Mouse (Mus musculus): ENCODE results near the gene Pxmp4.

Pxmp4 gene

DNA sequence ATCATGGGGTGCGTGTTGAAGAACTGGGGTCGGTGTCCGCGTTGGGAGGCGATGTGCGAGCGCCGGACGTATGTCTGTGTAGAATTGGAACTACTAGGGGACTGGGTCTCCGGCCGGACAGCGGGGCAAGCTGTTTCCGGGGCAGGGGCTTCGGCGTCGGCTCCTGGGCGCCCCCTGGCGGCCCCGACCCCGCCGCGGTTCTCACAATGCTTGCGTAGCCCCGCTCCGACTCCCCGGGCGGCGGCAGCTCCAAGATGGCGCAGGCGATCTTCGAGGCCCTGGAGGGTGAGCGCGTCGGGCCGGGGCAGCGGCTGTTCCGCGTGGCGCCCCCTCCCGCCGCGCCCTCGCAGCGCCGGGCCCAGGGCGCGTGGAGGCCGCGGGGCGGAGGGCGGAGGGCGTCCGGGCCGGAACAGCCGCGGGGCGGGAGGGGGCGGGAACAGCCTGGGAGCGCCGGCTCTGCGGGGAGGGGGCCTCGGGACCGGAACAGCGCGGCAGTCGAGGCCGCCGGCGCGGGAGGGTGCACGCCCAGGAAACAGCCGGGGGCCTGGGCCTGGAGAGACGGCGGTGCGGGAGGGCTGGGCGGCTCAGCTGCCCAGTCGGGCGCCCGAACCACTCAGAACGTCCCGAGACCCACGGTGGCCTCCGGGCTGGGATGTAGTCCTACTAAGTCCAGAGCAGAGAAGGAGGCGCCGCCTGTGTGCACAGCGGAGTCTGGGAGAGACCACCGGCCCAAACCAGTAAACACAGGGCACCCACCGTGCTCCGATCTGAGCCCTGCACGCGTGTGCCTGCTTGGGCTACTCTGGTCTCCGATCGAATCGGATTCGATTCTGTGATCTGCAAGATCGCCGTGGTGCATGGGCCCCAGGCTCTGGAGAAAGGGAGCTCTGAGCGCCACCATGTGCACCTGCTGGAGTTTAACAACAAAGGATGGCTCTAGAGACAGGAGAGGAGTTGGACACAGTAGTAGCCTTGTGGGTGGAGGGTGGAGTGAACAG lies 9.9 kb upstream of the Pxmp4 start, which contains the start of the genes Zfp341 and 4930519P11Rik:
Gene Zfp341, plus strand, starts transcription at position 180 of the 998 bp plus-strand sequence.
Gene 4930519P11Rik, minus strand, starts transcription at position 320 of the 998 bp plus-strand sequence.
- in situ Hi-C loops (cut with MboI; ENCODE audit: low sequenced_read_pairs): no loop called here

DNA sequence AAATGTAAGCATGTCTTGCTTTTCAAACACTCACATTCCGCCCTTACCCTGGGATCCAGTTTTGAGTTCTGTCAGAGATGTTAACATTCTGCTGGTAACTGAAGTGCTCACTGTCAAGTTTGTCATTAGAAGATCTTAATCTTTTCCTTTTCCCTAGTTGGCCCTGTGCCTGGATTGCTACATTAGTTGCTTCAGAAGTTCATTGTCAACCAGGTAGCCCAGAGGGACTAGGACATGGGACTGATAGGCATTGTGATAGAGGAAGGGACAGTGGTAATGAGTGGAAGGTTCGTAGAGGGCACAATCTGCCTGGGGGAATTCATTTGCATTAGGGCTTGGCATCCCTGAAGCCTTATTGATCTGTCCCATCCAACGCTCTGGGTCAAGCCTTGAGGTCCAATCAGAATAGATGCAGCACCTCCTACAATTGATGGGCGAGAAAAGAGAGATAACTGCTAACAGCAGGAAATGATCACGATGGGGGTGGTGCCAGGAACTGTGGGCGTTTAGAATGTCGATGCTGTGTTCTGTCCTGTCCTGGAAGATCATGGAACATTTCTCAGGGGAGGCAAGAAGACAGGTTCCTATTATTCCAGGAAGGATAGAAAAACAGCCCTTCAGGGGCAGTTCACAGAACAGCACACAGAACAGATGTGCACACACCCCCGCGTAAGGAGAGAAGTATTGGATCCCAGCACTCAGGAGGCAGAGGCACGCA lies 5.7 kb upstream of the Pxmp4 start:
- in situ Hi-C loops (cut with MboI; ENCODE audit: low sequenced_read_pairs): no loop called here

DNA sequence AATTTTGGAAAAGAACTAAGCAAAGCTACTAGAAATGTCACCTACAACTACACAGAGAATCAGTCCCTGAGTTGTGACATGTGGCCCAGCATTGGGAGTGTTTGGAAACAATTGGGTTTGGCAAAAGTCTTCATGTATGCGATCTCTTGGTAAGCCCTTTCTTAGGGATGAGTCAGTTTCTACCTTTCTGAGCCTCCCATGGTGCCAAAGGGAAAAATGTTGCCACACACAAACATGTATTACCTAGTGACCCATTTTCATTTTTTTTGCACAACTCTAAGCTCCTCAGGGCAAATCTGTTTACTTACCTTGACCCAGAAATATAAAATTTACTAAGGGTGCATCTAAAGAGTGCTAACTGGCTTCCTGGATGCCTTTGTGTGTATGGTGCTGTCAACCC lies 3.5 kb upstream of the Pxmp4 start:
- in situ Hi-C loops (cut with MboI; ENCODE audit: low sequenced_read_pairs): no loop called here

DNA sequence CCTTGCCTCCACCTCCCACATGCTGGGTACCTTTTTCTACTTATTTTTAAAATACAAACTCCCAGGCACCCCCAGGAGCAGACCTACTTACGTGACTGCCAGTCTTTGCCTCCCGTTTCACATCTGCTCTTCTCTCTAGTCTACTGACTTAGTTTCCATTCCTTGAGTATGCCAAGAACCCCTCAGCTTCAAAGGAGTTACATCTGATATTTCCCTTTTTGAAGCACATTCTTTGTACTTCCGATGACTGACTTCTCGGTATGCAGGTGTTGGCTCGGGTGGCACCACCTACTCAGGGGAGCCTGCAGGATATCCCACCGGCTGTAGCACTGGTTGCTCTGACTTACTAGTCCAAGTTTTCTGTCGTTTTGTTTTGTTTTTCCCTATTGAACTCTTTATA lies 648 bp upstream of the Pxmp4 start:
- in situ Hi-C loops (cut with MboI; ENCODE audit: low sequenced_read_pairs): no loop called here

DNA sequence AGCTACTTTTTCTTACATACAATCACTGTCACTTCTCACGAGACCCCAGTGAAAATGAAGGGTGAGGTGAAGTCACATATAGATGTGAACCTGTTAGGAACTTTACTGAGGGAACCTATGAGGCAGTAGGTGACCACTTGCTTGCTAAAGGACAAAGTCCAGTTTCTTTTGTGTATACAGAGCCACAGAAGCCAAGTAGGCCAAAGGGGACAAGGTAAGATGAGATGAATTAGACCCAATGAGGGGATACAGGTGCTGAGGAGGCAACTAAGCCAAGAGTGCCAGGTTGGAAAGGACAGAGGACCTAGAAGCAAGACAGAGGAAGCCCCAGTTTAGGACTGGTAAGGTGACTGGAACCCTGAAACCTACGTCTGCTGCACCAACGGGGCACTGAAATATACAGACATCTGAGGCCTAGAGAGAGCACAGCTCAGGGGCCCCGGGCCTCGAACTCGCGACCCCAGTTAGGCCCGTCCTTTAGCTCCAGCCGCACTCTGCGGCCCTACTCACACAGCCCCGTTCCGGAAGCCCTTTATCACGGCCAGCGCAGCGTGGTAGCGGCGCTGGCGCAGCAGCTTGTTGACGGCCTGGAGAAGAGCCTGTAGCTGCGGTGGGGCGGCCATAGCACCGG lies 386 bp downstream of the Pxmp4 start:
- in situ Hi-C loops (cut with MboI; ENCODE audit: low sequenced_read_pairs): no loop called here

DNA sequence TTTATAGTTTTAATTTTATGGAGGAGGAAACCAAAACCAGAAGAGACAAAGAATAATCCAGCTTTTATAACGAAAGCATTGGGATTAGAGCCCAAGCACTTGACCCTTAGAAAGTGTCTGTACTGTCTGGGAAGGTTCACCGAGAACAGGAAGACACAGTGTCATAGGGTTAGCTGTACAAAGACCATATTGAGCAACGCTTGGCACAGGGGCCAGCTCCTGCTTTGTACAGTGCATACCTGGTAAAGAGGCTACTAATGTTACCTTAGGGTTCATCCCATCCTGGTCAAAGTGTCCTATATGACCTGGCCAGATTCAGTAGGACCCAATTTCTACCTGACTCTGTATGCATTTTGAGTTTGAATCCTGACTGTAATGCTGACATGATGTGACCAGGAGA lies 2.2 kb downstream of the Pxmp4 start:
- in situ Hi-C loops (cut with MboI; ENCODE audit: low sequenced_read_pairs): no loop called here

DNA sequence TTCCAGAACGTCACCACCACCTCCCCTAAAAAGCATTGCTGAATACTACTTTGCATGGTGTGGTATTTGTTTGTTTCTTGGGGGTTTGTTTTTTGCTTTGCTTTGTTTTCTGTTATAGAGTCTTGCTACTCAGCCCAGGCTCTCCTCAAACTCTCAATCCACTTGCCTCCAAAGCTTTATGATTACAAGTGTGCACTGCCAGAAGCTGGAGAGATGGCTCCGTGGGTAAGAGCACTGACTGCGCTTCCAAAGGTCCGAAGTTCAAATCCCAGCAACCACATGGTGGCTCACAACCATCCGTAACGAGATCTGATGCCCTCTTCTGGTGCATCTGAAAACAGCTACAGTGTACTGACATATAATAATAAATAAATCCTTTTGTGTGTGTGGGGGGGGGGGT lies 2.9 kb downstream of the Pxmp4 start:
- in situ Hi-C loops (cut with MboI; ENCODE audit: low sequenced_read_pairs): no loop called here

DNA sequence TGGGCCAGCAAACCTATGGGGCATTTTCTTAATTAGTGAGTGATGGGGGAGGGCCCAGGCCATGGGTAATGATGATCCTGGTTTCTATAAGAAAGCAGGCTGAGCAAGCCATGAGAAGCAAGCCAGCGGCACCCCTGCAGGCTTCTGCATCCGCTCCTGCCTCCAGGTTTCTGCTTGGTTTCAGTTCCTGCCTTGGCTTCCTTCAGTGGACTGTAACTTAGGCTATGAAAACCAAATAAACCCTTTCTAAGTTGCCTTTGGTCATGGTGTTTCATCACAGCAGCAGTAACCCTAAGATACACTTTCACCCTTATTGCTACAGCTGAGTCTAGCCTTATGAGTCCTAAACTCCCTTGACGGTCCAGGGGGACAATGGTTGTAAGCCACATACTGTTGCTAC lies 6.1 kb downstream of the Pxmp4 start:
- in situ Hi-C loops (cut with MboI; ENCODE audit: low sequenced_read_pairs): no loop called here

DNA sequence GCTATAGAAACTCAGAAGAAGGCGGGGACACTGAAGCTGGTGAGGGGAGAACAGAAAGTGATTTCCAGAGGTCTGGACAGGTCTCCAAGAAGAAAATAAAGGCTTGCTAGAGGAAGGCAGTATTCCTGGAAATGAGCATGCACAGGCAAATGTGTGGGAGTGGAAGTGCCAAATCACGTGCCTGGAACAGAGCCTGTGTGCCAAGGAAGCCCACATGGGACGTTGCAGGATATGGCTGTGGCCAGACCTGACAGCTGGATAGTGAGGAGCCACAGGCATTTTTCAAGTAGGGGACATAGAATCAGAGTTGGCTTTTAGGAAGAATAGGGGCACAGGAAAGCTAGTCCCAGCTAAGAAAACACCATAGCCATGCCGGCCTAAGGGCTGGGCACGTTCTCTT lies 7.7 kb downstream of the Pxmp4 start:
- in situ Hi-C loops (cut with MboI; ENCODE audit: low sequenced_read_pairs): no loop called here

DNA sequence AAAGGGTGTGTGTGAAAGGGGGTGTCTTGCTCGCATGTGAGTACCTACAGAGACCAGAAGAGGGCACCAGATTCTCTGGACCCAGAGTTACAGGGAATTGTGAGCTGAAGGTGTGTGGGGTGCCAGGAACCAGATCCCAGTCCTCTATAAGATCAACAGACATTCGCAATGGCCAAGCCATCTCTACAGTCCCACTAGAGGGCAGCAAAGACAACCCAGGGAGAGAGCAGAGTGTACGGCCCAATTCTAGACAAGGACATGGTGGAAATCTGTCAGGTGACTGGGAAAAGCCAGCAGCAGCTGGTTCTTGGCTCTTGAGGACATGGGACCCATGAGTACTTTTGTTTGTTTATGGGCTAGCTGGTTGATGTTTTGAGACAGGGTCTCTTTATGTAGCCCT lies 10.5 kb downstream of the Pxmp4 start:
- in situ Hi-C loops (cut with MboI; ENCODE audit: low sequenced_read_pairs): no loop called here

DNA sequence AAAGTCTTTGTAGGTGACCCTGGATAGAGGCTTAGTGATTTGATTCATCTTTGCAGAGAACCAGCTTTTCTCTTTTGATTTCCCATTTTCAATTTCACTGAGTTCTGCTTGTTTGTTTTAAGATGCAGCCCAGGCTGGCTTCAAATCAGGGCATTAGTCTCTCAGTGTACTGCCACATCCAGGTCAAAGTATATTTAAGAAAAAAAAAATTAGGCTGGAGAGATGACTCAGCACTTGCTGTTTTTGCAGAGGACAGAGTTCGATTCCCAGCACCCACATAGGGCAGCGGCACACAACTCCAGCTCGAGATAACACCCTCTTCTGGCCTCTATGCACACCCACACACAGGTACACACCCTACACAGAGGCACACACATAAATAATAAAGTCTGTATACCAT lies 12.3 kb downstream of the Pxmp4 start:
- in situ Hi-C loops (cut with MboI; ENCODE audit: low sequenced_read_pairs): no loop called here

DNA sequence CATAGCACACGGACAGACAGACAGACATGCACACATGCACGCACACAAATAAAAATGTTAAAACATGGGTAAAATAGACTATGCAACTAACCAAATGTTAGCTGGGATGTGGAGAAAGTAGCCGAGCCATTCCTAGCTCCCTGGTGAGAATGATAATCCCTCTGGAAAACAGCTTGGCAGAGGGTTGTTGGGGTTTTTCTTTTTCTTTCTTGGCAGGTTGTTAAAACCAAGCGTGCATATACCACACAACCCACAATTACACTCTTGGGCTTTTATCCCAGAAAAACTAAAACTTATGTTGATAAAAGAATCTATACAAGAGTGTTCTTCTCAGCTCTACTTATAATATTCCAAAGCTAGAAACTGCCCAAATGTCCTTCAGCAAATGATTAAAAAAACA lies 14.5 kb downstream of the Pxmp4 start:
- in situ Hi-C loops (cut with MboI; ENCODE audit: low sequenced_read_pairs): no loop called here

DNA sequence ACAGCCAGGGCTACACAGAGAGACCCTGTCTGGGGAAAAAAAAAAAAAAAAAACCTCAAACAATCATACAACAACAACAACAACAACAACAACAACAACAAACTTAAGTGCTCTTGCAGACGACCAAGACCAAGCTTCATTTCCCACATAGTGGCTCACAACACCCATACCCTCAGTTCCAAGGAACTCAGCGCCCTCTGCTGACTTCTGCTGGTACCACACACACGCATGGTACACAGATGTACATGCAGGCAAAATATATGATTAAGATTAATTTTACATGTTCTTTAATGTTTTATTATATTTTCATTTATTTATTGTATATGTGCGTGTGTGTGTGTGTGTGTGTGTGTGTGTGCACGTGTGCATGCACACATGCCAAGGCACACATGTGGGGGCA lies 17.1 kb downstream of the Pxmp4 start:
- in situ Hi-C loops (cut with MboI; ENCODE audit: low sequenced_read_pairs): no loop called here

DNA sequence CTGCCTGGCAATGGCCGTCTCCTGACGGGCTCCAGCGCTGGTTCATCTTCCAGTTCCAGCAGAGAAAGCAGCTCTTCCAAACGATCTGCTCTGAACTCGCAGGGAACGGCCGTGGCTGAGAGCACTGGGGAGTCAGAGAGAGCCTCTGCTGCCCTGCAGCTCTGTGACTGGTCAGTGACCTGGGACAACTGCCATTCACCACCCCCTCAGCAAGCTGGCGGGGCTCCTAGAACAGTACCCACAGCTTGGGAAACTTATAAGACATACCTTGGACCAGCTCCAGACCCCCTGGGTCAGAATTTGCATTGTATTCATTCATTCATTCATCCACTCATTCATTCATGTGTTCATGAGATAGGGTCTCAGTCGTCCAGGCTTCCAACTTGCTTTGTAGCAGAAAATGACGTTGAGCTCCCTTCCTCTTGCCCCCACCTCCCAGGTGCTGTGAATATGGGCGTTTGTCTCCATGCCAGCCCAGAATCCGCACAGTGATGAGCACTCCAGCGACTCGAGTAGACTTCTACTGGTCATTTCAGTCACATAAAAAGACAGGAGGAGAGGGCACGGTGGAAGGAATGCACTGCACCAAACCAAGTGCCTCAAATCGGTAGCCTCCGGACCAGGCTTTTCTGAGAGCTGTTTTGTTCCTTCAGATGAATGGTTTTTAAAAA lies 18.4 kb downstream of the Pxmp4 start:
- in situ Hi-C loops (cut with MboI; ENCODE audit: low sequenced_read_pairs): no loop called here

DNA sequence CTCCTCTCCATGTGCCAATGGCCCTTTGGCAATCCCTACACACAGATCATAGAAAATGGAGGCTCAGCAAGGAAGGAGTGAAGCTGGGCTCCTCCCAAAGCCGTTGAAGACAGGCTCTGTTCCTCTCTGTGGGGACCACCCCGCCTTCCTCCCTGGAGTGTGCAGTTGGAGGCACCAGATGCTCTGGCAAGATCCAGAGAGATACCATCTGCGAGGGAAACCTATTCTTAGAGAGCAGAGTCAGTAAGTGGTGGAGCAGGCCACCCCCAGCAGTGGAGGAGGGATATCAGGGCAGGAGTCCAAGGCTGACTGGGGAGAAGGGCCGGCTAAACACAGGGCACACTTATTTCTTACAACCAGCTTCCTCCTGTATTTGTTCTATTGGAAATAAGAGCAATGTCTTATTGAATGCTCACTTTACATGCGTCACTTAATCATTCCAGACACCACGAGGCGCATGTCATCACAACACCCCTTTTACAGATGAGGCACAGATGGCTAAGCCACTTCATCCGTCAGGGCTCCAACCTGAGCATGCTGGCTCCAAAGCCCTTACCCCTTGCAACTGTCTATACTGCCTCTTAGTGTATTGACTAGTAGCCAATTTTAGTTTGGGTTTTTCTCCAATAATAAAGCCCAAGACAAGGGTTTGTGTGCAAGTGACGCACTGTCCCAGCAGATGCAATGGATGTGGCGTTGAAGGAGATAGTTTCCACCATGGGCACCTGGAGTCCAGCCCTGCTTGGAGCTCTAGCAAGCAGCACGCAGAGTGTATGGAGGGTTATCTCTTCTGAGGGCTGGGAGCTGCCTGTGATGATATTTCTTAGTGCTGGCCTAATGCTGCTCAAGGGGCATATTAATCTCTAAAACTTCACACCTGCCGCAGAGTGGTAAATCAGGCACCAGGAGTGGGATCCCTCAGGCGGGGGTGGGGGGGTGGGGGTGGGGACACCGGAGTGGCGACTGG lies 19.3 kb downstream of the Pxmp4 start:
- in situ Hi-C loops (cut with MboI; ENCODE audit: low sequenced_read_pairs): no loop called here

DNA sequence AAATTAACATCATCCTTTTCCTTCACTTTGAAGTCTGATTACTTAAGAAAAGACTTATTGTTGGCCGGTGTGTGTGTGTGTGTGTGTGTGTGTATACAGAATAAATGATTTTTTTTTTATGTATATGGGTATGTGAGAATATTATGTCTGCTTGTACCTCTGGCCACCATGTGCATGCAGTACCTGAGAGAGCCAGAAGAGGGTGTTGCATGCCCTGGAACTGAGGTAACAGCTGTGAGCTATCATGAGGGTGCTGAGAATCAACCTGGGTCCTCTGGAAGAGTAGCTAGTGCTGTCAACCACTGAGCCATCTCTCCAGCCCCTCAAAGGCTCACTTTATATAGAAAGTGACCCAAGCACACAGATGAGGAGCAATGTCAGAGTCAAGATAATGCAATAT lies 22.1 kb downstream of the Pxmp4 start:
- in situ Hi-C loops (cut with MboI; ENCODE audit: low sequenced_read_pairs): no loop called here

DNA sequence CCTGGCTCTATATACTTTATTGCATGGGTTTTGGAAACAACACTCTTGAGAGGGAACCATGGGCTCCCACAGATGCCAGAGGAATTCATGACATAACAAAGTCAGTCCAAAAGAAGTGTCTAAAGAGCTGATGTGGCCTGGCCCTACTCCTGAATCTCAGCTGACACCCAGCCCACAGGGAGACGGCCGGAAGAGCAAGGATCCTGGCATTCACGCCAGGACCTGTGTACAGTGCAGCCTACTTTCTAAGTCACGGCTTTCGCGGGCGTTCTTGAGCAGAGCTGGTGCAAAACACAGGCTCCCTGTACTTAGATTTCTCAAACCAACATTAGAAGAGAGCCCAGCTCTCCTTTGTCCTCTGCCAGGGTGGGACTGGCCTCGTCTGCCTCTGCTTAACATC lies 22.9 kb downstream of the Pxmp4 start:
- in situ Hi-C loops (cut with MboI; ENCODE audit: low sequenced_read_pairs): no loop called here

DNA sequence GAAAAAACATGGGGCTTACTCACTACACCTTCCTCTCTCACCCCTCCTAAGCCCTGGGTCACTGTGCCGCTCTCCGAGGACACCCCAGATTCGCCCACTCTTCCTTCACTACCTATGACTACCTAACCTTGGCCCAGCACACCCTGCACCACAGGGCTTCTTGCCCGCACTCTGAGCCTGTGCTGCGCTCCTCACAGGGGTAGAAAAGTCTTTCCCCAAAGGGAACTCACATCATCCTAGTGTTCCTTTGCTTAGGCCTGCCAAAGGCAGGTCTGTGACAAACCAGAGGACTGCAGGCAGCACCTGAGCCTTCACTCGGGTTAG lies 25.8 kb downstream of the Pxmp4 start:
- in situ Hi-C loops (cut with MboI; ENCODE audit: low sequenced_read_pairs): no loop called here

DNA sequence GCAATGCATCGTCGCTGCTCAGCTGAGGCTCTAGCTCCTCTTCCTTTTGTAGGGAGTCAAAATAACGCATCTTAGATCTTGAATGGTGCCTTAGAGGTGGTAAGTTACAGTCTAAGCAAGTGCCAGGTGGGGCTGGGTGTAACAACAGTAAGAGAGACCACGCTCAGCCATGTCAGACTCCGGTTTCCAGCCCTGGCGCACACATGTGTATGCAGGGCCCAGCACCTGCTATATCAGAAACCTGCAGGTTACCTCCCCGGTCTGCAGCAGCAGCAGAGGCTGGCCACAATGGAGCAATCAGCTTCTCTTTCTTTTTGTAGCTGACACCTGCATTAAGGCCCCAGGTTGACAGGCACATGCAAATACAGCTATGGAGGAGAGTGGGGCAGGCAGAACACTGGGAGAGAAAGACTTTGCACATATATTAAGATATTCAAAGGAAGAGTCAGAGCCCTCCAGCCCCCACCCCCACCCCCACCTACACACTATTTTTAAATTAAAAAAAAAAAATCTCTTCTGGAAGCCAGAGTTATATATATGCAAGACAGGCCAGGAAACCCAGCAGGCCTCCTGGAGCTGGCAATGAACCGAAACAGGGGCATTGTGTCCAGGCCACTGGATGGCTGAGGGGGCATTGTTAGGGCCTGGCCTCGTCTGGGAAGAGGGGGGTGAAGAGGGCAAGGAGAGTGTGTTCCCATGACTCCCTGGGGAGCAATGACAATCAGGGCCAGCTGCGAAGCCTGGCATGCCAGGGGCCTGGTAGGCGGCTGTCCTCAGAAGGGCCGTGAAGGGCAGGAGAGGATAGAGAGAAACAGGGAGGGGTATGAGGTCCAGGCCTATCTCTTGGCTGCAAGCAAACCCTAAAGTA lies 26.4 kb downstream of the Pxmp4 start:
- in situ Hi-C loops (cut with MboI; ENCODE audit: low sequenced_read_pairs): no loop called here
